Mouse (Mus musculus) cerebellum, adult 11 months (tissue): ENCODE results near the gene Rpp21.
"Not testable (repeated sequence)": the region's sequence is repeated elsewhere in the genome, so short reads cannot be mapped to it uniquely, and the experiment has no call there.

Experiments
- DNase-seq: peaks from one replicate; pipeline ENCODE4 v3.0.0; 2022

Rpp21 gene

DNA sequence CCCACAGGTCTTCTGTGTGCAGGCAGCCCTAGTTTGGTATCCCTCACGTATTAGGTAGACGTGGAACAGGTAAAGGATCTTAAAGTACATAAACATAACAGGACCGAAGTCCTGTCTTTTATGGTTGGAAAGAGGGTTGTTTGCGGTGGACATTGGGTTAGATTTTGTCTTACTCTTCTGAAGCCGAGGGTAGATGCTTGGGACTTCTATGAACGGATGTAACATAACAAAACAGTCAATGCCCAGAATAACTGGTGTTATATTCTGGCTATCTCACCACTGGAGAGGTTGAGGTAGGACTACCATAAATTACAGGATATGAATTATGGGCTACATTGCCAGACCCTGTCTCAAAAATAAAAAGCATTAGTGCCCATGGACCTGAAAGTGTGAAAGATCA is at the start of gene Rpp21:
TSS of gene Rpp21 (minus strand) at position 101 of the 400 bp plus-strand sequence.
- no peak for DNase-seq

DNA sequence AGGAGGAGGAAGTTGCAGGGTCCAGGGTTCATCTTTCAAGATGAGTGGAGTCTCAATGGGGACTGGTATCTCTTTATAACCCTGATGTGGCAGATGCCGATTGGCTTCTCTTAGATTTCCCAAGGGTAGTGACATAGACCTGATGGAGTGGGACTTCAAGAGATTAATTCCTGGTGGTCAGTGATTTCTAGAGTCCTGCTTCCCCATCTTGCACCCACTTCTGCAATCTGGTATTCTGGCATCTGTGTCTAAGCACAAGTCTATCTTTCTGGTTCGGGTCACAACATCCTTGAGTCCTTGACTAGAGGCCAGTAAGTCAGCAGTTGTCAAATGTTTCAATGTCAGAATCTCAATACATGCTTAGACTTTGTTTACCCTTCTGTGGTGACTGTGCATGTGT is 28.5 kb upstream of the Rpp21 start, which contains the start of gene H2-M10.2:
TSS of gene H2-M10.2 (minus strand) at position 101 of the 400 bp plus-strand sequence.
- DNase-seq: no peak

DNA sequence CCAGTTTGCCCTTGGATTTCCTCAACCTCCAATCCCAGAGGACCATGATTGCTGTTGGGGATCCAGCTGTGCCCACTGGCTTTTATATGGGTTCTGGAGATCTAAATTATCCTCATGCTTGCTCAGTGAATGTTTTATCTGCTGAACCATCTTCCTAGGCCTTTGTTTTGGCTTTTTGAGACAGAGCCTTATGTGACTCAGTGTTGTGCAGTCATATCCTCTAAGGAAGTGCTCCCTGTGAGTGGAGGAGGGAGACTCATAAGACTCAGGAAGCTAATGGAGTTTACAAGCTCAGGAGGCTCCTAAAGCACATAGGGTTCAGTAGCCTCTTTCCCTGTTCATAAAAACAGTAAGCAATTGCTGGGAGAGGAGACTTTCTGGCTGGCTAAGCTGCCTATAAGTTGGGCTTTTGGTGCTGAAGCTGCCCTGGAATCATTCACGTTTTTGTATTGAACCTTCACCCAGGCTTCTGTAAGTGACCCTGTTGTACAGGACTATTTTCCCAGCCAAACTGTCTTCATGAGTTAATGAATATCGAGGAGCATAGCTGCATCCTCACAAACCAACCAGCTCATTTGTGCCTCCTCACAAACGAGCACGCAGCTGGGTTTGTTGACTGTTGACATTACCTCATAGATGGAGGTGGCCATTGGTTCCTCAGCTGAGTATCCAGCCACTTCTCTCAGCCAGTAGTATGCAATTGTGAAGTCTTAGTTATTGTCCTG is 23.8 kb upstream of the Rpp21 start:
- no peak for DNase-seq

DNA sequence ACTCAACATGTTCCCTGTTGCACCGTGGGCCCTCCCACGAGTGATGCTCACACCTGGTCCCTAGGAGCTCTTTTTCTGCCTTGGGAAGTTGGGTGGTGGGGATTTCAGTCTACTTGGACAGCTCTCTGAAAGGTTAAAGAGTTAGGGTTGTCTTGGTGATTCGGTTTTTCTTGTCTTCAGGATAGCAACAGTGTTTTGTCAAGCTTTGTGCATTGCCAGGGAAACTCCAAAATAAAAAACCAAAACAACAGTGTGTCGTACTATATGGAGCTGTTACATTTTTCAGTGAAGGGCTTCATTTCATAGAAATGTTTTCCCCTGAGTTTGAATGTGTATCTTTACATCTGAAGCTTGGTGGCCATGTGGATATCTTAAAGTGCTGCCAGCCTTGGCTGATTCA is 16.9 kb upstream of the Rpp21 start:
- no peak for DNase-seq

DNA sequence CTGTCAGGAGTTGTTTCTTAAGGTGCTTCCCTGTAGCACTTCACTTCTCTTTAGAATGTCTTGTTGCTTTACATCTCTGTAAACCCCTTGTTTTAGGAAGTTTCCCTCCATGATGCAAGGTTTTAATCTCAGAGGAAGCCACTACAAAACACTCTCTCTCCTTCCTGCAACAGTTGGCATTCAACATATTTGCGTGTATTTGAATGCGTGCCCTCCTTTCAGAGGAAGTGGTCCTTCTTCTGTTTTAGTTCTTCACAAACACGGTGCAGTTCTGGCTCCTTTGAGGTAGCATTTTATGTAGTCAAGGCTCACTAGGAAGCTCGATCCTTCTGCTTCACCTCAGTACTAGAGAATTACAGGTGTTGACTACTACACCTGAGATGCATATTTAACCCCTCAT is 15.9 kb upstream of the Rpp21 start:
- DNase-seq: no peak

DNA sequence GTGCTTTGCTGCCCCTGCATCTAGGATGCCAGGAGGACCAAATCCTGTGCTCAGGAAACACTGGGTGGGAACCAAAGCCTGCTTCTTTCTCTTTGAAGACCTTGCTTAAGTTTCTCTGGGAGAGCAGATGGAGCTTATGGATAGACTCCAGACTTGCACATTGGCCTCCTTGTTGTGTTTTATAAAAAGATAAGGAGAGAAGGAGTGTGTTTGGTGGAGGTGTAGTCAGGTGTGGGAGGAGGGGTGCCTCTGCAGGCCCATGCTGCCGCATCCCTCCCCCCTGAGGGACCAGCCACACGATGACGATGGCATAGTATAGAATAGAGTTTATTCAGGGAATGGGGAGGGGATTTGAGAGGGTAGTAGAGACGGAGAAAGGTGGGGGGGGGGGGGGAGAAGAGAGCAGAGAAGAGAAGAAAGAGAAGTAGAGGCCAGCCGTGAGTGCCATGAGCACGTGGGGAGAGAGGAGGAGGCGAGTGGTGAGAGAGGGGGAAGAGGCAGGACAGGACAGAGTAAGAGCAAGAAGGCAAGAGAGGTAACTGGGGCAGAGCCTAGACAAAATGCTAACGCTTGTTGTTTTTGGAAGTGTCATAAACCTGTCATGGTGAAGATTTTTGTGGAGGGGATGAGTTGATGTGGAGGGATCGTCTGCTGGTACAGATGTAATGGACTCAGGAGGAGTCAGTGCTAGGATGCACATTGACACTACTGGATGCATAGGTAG is 14.9 kb upstream of the Rpp21 start:
- no peak for DNase-seq

DNA sequence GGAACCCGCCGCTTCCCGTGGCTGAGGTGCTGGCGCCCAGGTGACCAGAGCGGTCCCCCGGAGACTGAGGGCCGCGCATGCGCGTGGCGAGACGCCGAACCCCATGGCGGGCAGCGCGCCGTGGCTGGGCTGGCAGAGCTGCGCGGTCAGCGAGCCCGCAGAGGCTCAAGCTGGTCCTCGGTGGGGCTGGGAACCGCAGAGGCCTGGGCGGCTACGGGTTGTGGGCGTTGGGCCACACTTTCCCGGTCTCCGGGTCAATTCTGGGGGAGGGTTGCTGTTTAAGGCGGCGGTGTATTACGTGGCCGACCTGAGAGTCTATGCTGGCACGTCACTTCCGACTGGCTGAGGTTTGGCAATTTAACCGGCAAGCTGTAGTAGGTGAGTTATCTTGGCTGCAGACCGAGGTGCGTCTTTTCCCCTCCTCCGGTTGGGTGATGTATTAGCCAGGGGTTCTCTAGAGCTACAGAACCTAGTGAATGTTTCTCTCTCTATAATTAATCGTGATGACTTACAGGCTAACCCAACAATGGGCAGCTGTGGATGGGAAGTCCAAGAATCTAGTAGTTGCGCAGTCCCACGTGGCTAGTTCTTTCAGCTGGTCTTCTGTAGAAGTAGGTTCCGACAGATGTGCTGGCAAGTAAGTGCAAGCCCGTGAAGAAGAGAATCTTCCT is 13.9 kb upstream of the Rpp21 start, which contains the start of gene Trim39:
TSS of gene Trim39 (minus strand) at position 662 of the 671 bp plus-strand sequence.
- DNase-seq: peak; percentile 88

DNA sequence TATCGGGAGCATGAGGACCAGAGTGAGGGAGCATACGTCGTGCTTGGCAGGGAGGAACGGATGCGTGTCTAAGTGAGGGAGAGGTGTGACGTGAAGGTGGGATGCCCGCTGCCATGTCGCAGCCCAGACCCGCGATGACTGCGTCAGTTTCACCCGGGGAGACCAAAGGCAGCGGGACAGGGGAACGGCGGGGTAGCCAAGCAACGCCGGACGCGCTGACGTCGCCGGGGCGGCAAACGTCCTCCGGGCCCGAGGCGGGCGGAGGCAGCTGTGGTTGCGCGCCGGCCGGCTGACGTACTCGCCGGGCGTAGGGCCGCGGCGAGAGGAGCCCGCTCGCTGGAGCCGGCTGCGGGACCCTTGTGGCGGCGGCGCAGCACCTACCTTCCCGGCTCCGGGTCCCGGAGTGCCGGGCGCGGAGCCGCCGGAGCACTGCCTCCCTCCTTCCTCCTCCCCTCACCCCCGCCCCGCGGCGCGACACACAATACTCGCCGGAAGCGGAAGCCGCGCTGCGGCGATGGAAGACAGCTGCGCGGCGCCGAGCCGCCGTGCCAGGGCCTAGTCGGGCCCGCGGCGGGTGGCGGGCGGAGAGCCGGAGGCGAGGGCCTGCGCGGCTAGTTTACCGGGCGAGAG is 13.2 kb upstream of the Rpp21 start:
- peak; percentile 87 for DNase-seq

DNA sequence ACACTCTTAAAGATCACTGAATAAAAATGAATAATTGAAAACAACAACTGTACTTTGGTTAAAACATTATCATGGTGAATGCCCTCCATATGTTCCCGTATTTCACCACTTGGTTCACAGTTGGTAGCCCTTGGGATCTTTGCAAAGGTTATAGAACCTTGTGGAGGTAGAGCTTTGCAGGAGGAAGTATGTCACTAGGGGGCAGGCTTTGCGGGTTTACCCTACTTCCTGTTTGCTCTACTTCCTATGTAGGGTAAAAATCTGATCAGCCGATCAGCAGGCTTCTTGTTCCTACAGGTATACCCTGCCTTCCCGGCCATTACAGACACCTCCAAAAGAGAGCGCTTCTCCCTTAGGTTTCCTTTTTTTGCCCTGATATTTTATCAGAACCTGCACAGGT is 8.0 kb upstream of the Rpp21 start:
- DNase-seq: no peak

DNA sequence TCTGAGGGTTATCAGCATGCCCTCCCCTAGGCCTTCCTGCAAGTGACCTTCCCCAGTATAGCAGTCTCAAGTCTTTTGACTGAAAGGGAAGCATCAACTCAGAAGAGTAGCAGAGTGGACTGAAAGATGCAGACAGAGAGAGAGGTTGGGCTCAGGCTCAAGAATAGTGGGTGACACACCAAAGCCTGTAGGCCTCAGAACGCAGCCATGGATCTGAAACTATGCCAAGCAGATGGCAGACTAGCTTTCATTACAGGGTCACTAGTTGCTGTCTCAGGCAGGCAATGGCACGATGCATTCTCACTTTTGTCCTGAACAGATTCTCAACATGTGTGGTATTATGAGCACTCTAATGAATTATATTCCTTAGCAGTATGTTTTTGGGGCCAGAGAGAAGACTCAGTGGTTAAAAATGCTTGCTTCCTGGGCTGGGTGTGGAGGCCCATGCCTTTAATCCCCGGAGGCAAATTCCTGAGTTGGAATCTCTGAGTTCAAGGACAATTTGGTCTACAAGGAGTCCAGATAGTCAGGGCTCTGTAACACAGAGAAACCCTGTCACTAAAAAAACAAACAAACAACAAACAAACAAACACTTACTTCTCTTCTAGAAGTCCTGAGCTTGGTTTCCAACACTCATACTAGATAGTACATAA is 6.5 kb upstream of the Rpp21 start:
- DNase-seq: no peak

DNA sequence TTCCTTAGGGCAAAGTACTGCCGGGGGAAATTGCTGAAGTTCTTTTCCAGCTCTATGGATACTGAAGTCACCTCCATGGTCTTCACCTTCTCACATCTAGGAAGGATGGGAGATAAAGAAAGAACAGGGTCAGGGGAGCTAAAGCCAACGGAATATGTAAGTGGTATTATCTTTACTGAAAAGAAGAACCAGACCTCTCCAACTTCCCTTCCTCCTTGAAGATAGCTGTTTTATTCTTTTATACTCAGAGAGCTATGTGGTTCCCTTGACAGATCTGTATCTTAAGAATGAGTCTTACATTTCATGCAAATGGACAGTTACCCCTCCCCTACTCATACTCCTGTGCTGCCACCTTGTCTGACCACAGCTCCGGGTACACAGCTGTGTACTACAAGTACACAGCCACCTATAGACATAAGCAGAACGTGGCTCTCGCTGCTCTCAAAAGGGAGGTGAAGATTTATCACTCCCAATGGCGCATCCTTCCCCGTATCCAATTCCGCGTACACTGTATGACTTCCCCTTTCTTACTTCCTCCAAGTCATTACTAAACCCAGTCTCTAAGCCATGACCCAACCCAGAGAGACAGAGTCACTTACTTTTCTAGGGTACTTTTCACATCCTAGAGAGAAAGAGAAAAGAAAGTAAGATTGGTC is 3.8 kb upstream of the Rpp21 start:
- no peak for DNase-seq

DNA sequence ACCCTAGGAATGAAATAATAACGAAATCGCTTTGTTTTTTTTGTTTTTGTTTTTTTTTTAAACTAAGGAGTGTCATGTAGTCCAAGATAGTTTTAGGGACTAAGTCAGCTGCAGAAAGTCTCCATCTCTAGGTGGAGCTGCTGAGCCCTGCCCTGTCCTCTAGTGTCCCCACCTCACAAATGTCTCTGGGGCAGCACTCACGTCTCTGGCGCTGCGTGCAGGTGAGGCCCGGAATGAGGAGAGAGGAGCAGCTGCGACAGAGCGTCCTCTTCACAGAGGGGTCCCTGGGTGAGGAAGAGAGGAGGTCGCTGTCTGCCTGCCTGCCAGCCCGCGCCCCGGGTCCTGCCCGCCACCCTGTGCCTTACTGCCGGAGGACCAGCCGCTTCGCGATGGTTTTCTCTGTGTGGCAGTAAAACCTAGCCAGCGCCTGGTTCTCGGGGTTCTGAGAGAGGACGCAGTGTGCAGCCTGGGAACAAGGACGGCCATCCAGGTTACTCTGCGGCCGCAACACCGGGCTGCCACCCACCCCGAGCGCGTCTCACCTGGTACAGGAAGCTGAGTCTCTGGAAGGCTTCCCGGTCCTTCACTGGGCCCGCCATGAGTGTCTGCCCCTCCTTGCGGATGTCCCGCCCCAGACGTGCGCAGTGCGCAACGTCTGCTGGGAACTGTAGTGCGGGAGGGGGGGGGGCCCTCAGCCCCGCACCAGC is 475 bp downstream of the Rpp21 start:
- DNase-seq: peak; percentile 84

DNA sequence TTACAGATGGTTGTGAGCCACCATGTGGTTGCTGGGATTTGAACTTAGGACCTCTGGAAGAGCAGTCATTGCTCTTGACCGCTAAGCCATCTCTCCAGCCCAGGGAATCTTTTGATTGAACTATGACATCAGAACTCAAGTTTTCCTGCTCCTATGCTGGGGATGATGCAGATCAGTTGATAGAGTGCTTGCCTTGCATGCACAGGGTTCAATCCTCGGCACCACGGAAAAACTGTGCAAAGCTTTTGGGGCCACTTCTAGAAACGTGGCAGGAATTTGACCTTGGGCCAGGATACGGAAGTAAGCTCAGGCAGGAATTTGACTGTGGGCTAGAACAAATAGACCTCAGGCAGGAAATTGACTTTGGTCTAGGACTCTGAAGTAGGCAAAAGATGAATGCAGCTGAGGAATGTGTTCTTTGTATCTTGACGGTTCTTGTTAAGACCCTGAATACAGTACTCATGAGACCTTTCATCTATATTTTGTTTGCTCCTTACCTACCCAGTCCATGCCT is 4.7 kb downstream of the Rpp21 start:
- no peak for DNase-seq

DNA sequence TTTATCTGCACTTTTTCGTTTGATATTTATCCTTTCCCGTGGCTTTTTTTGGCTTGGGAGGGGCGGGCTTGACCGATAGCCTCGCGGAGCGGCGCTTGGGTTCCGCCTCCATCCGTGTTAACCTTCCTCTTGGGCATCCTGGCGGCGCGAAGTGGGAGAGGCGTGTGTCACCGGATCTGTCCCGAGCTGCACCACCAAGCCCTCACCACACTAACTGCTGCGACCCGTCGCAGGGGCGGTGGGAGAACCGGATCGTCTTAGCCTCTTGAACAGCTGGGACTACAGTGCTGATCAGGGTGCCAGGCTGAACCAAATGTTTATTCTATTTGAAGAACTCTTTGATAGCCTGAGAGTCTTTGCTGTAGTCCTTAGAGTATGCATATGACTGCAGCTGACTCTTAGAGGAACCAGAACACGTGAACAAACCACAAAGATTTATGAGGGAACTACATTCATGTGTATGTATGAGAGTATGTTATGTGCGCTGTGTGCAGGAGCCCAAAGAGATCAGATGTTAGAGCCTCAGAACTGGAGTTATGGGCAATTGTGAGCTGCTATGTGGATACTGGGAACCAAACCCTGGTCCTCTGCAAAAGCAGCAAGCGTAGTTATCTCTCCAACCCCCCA is 5.5 kb downstream of the Rpp21 start:
- no peak for DNase-seq

DNA sequence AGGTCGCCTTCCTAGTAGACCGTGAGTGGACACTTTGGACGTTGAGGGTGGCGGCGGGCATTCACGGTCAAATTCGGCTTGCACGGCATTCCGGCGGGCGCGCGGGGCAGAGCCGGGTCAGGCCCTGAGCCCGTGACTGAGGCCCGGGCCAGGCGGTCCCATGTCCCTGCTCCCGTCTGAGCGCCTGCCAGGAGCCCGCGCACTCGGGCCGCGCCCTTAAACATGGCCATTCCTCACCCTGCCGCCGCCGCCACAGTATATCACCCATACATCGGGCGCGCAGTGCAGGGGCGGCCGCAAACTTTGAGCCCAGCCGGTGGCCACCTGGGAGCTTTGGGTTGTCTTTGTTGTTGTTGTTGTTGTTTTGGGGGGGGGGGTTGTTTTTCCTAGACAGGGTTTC is 9.0 kb downstream of the Rpp21 start:
- DNase-seq: no peak

DNA sequence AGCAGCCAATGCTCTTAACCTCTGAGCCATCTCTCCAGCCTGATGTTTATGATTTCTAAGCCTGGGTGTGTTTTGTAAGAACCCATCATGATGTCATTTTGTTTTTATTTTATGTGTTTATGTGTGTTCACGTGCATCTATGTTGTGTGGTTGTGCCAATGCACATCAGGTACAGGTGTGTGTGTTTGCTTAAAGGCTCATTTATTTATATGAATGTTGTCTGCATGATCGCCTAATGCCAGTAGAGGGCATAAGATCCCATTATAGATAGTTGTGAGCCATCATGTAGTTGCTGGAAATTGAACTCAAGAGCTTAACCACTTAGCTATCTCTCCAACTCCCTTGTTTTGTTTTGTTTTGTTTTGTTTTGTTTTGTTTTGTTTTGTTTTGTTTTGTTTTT is 12.1 kb downstream of the Rpp21 start:
- DNase-seq: no peak

DNA sequence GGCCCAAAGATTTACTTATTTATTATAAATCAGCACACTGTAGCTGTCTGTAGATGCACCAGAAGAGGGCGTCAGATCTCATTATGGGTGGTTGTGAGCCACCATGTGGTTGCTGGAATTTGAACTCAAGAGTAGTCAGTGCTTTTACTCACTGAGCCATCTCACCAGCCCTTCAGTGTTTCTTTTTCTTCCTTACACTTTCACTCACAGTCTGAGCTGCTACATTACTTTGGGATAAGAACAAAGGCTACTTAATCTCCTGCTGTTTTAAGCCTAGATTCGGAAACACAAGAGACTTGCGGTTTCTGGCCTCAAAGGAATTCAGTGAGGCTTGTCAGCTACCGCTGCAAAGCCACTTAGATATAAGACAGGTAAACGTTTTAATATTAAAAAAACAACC is 13.8 kb downstream of the Rpp21 start:
- no peak for DNase-seq

DNA sequence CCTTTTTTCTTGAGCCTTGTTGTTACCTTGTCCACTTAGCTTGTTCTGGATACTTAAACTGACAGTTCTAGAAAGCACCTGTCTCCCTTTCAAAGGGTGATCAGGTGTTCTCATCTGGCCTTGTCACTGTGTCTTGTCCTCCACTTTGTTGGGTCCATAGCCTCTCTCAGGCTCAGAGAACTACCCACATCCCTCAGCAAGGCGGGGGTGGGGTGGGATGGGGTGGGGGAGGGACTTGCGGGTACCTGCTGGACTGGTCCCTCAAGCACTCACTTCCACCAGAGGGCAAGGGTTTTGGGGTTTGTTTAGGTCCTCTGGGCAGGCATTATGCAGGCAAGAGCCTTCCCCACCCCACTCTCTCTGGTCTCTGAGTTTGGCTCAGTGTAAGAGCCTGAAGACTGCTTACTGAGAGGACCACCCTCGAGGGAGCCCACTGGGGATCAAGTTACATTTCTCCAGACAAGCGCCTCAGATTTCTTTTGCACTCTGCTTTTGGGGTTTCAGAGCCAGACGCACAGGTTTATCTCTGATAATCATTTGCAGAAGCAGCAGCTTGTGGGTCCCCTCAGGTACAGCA is 17.1 kb downstream of the Rpp21 start:
- DNase-seq: no peak

DNA sequence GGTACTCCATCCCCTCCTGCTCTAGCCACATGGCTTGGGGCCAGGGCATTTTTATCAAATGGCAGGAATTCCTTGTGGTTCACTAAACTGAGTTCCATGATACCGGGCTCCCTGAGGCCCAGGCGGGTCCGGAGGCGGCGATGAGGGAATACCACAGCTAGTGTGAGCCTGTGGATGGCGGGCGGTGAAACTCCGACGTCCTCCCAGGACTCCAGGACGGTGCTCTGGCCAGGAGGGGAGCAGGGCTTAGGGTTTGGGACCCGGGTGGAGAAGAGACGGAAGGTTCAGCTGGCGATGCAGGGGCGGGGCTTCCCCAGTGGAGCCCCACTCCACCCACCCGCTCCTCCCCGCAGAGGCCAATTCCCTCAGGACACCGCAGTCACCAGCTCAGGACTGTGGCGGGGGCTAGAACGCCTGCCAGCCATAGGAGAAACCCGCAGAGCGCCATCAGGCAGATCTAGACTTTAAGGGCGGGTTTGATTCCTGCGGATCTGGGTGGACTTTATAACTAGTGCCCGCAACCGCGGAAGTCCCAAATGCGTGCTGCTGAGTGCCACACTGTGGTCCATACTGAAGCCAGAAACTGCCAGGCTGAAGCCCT is 20.4 kb downstream of the Rpp21 start:
- DNase-seq: no peak

DNA sequence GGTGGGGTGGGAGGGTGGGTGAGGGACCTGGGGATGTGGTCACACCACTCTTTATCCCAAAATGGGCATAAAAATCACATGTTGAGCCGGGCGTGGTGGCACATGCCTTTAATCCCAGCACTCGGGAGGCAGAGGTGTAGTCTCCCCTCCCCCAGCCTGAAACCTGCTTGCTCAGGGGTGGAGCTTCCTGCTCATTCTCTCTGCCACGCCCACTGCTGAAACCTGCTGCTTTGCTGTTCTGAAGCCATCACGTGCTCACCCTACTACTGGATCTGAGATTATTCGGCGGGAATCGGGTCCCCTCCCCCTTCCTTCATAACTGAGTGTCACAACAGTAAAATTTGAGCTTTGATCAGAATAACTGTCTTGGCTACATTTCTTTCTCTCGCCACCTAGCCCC is 22.6 kb downstream of the Rpp21 start:
- not testable (repeated sequence) for DNase-seq
